Mouse (Mus musculus) spleen, adult 12 weeks (tissue): ENCODE results near the gene Adam12.
A peak's percentile ranks its signal among the peaks of the same experiment; 100 is the strongest.

Source experiments
- DNase-seq: peaks from one replicate; pipeline ENCODE4 v3.0.0; 2022; ENCODE audit warnings: low spot score

Gene Adam12

GRCm38 (mm10) chr7:134231378-134232346 is at the start of gene Adam12:
Gene Adam12, minus strand, starts transcription at chr7:134232146.
- no peak for DNase-seq

GRCm38 (mm10) chr7:134272956-134273355 is 41.0 kb upstream of the Adam12 start:
- no peak for DNase-seq

- no peak for DNase-seq
These were observed 40.5 kb upstream of the Adam12 start for GRCm38 (mm10) chr7:134272421-134272820.

GRCm38 (mm10) chr7:134265783-134266182 is 33.8 kb upstream of the Adam12 start:
- DNase-seq = no peak

GRCm38 (mm10) chr7:134263146-134263906 is 31.4 kb upstream of the Adam12 start:
- DNase-seq = peak; percentile 2

GRCm38 (mm10) chr7:134261003-134261701 is 29.2 kb upstream of the Adam12 start:
- no peak for DNase-seq

GRCm38 (mm10) chr7:134250273-134250870 is 18.4 kb upstream of the Adam12 start:
- DNase-seq = no peak

- DNase-seq = no peak
These were observed 16.1 kb upstream of the Adam12 start for GRCm38 (mm10) chr7:134248041-134248440.

- no peak for DNase-seq
These were observed 14.7 kb upstream of the Adam12 start for GRCm38 (mm10) chr7:134246624-134247023.

GRCm38 (mm10) chr7:134242773-134243172 is 10.8 kb upstream of the Adam12 start:
- no peak for DNase-seq

GRCm38 (mm10) chr7:134241212-134241611 is 9.3 kb upstream of the Adam12 start:
- DNase-seq = no peak

- DNase-seq = no peak
These were observed 8.6 kb upstream of the Adam12 start for GRCm38 (mm10) chr7:134240579-134240978.

- DNase-seq = no peak
These were observed 6.9 kb upstream of the Adam12 start for GRCm38 (mm10) chr7:134238863-134239262.

GRCm38 (mm10) chr7:134237356-134237755 is 5.4 kb upstream of the Adam12 start:
- DNase-seq = no peak

- DNase-seq = no peak
These were observed 4.8 kb upstream of the Adam12 start for GRCm38 (mm10) chr7:134236727-134237126.

- no peak for DNase-seq
These were observed 3.6 kb upstream of the Adam12 start for GRCm38 (mm10) chr7:134235552-134235951.

GRCm38 (mm10) chr7:134230708-134231107 is 1.2 kb downstream of the Adam12 start:
- DNase-seq = no peak

GRCm38 (mm10) chr7:134229899-134230298 is 2.0 kb downstream of the Adam12 start:
- no peak for DNase-seq

- no peak for DNase-seq
These were observed 4.0 kb downstream of the Adam12 start for GRCm38 (mm10) chr7:134227773-134228455.

- DNase-seq = no peak
These were observed 4.8 kb downstream of the Adam12 start for GRCm38 (mm10) chr7:134227101-134227500.

GRCm38 (mm10) chr7:134226231-134226630 is 5.7 kb downstream of the Adam12 start:
- DNase-seq = no peak
